Mouse (Mus musculus) myocyte (in vitro differentiated cells): ENCODE data around the gene Maml1. TPM values are rescaled to one million over a fixed set of nuclear protein-coding genes. Genes with fewer than 3 reads are reported as not detected.

Source experiments
- H3K27me3 ChIP-seq: one replicate; pipeline ENCODE4 v1.6.1; 2011; ENCODE audit not compliant: control insufficient read depth, insufficient read depth, insufficient read length
- H3K36me3 ChIP-seq: one replicate; pipeline ENCODE4 v1.6.1; 2011; ENCODE audit not compliant: control insufficient read depth, insufficient read depth
- H3K4me2 ChIP-seq: one replicate; pipeline ENCODE4 v1.6.1; 2011; ENCODE audit warnings: low read depth, control low read depth
- H3K4me3 ChIP-seq: one replicate; pipeline ENCODE4 v1.5.1; 2011; ENCODE audit warnings: mild to moderate bottlenecking, control low read depth, moderate library complexity
- H3K79me2 ChIP-seq: one replicate; pipeline ENCODE4 v1.6.1; 2011; ENCODE audit not compliant: control insufficient read depth, insufficient read depth
- H3ac ChIP-seq: one replicate; pipeline ENCODE4 v1.6.1; 2011; ENCODE audit not compliant: control insufficient read depth, insufficient read length
- CEBPB ChIP-seq: IDR thresholded peaks from 2 replicates; pipeline ENCODE4 v1.6.1; 2011; ENCODE audit warnings: mild to moderate bottlenecking, moderate library complexity; ENCODE audit not compliant: poor library complexity, insufficient read depth, severe bottlenecking
- E2F4 ChIP-seq: IDR thresholded peaks from one replicate; pipeline ENCODE4 v1.6.1; 2011; ENCODE audit warnings: mild to moderate bottlenecking, control low read depth, moderate library complexity; ENCODE audit not compliant: insufficient read depth
- MAX ChIP-seq: IDR thresholded peaks from one replicate; pipeline ENCODE4 v1.6.1; 2011; ENCODE audit warnings: low read depth, mild to moderate bottlenecking, control low read depth
- MYOD1 ChIP-seq, 3 experiments: IDR thresholded peaks; one replicate each; pipeline ENCODE4 v1.6.1; 2011; ENCODE audit warnings: control low read depth in 2 of 3, low read depth in 2 of 3, mild to moderate bottlenecking in 2 of 3, moderate library complexity in 1 of 3; ENCODE audit not compliant: insufficient read length in 2 of 3, control insufficient read depth in 1 of 3
- MYOG ChIP-seq, 3 experiments: IDR thresholded peaks; one replicate each; pipeline ENCODE4 v1.6.1; 2011; ENCODE audit warnings: control low read depth in 2 of 3, low read depth in 2 of 3, mild to moderate bottlenecking in 2 of 3; ENCODE audit not compliant: insufficient read length in 2 of 3, control insufficient read depth in 1 of 3, insufficient read depth in 1 of 3
- POLR2A ChIP-seq: IDR thresholded peaks from one replicate; pipeline ENCODE4 v1.6.1; 2011; ENCODE audit warnings: low read depth, mild to moderate bottlenecking, control low read depth, moderate library complexity; ENCODE audit not compliant: insufficient read length
- POLR2AphosphoS2 ChIP-seq: IDR thresholded peaks from one replicate; pipeline ENCODE4 v1.6.1; 2011; ENCODE audit warnings: low read depth, control low read depth; ENCODE audit not compliant: insufficient read length
- REST ChIP-seq: IDR thresholded peaks from one replicate; pipeline ENCODE4 v1.6.1; 2011; ENCODE audit warnings: mild to moderate bottlenecking, control low read depth, moderate library complexity; ENCODE audit not compliant: insufficient read depth, insufficient read length
- SRF ChIP-seq: IDR thresholded peaks from one replicate; pipeline ENCODE4 v1.6.1; 2011; ENCODE audit warnings: low read depth; ENCODE audit not compliant: control insufficient read depth, insufficient read length
- TCF12 ChIP-seq: IDR thresholded peaks from one replicate; pipeline ENCODE4 v1.6.1; 2011; ENCODE audit warnings: mild to moderate bottlenecking, control low read depth; ENCODE audit not compliant: poor library complexity, insufficient read depth, severe bottlenecking
- TCF3 ChIP-seq: IDR thresholded peaks from one replicate; pipeline ENCODE4 v1.6.1; 2011; ENCODE audit warnings: low read depth, control low read depth; ENCODE audit not compliant: insufficient read length
- USF1 ChIP-seq: IDR thresholded peaks from one replicate; pipeline ENCODE4 v1.6.1; 2011; ENCODE audit warnings: low read depth, mild to moderate bottlenecking, control low read depth, moderate library complexity
- polyA plus RNA-seq: library from polyadenylated mRNA; unstranded; fragments of >200 nt; fragmentation: generic; extraction: Trizol; gene quantifications from one replicate; pipeline ENCODE4 v1.2.1, GENCODE M21; 2012; ENCODE audit warnings: missing spikeins

The Maml1 gene
- polyA plus RNA-seq, 1 experiment: 13.7 TPM

DNA sequence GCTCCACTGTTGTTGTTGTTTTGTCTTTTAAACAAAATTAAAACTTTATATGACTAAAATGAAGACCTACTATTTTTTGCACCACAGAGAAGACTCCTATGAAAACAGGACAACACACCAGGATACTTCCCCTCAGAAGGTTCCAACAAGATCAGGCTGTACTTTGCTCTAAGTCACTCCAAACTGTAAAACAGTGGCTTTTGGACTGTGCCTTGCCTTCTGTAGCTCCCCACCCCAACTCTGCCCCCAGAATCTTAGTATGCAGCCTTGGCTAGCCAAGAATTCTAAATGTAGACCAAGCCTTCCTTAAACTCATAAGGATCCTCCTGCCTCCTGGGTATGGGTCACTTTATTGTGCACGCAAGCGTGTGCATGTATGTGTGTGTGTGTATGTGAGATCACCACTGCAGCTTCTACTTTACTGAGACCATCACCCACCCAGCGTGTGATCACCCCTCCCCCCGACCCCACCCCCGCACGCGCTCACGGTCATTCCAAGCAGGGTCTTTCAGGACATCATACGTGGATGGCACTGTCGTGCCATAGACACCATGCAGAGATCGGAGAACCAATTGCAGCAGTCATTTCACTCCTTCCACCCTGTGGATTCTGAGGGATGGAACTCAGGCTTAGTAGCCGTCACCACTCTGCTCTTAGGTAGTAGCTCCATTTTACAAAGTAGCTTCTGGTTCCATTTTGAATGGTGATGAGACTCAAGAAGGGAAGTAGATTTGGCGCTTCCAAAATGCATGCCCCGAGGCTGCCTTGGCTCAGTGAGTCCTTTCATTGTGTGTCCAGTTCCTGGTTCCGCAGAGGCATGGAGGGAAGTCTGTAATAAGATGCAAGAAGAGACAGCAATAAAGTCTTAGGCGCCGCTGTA lies 68.1 kb downstream of the Maml1 start:
- Histone ChIP-seq H3K79me2 (peaks cover 23% of the 10 kb centered on the region), H3ac (peak overlapping the region; percentile 55), H3K4me2 (peak overlapping the region; percentile 86), H3K27me3 (no peaks in the 10 kb centered on the region), H3K4me3 (peak overlapping the region; percentile 72), H3K36me3 (no peaks in the 10 kb centered on the region)
- peak; percentile 4 for TF ChIP-seq POLR2AphosphoS2
- no peak for TF ChIP-seq REST
- 0 out of 2 replicates have a peak, but pooled peaks have one; percentile 24 for TF ChIP-seq CEBPB

DNA sequence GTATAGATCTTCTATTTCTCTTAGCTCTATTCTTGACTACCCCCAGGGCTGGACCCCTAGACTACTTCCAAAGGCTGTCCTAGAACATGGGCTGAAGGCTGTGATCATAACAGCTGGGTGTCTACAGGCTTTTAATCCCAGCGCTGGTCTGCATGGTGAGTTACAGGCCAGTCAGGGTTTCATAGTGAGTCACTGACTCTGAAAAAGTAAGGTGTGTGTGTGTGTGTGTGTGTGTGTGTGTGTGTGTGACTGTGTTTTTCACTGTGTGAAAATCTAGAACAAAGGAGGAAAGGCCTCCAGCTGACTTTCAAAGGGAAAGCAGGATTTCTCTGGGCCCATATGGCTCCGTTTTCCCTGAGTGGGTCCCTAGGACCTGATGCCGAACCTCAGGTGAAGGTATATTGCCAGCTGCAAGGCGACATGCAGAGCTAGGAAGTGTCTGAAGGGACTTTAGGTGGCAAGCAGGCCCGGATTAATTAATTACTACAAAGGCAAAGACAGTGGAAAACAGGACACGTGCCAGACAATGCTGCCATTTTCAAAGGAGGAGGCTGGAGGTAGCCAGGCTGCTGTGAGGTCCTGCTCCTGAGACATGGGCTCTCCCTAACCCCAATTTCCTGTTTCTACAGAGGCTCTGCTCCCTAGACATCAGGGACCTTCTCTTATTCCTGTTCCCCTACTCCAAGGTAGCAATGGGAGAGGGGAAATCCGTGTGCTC lies 69.4 kb downstream of the Maml1 start:
- H3K36me3 ChIP-seq: no peaks in the 10 kb centered on the region
- no peaks in the 10 kb centered on the region for H3K27me3 ChIP-seq
- peaks cover 20% of the 10 kb centered on the region for H3K79me2 ChIP-seq
- no peak overlapping the region for H3K4me3 ChIP-seq
- no peak overlapping the region for H3ac ChIP-seq
- TF ChIP-seq CEBPB: no peak
- no peak for TF ChIP-seq MAX
- no peak for TF ChIP-seq MYOD1 (IDR thresholded peaks at IDR 0.05; ENCODE audit: control insufficient read depth in 1 of 3, insufficient read length in 2 of 3, low read depth in 2 of 3)
- no peak for TF ChIP-seq MYOG (IDR thresholded peaks at IDR 0.05; ENCODE audit: control insufficient read depth in 1 of 3, insufficient read depth in 1 of 3, insufficient read length in 2 of 3, low read depth in 2 of 3)
- no peak for TF ChIP-seq E2F4
- peak overlapping the region; percentile 86 for H3K4me2 ChIP-seq

DNA sequence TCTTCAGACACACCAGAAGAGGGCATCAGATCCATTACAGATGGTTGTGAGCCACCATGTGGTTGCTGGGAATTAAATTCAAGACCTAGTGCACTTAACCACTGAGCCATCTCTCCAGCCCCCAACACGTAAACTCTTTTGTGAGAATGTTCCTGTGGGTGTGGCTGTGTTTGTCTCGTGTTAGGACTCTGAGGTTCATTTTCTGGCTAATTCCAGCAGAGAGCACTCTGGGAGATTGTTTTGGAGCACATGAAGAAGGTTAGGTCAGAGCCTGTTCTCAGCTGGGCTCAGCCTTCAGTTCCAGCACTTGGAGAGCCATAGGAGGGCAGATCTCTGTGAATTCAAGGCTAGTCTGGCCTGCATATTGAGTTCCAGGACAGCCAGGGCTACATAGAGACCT lies 72.3 kb downstream of the Maml1 start:
- Histone ChIP-seq H3K4me2 (no peak overlapping the region), H3K79me2 (no peaks in the 10 kb centered on the region), H3K36me3 (no peaks in the 10 kb centered on the region), H3ac (no peak overlapping the region), H3K4me3 (no peak overlapping the region), H3K27me3 (no peaks in the 10 kb centered on the region)
- TF ChIP-seq E2F4 (no peak), POLR2AphosphoS2 (no peak), CEBPB (no peak), SRF (no peak), MAX (no peak), TCF12 (no peak)

DNA sequence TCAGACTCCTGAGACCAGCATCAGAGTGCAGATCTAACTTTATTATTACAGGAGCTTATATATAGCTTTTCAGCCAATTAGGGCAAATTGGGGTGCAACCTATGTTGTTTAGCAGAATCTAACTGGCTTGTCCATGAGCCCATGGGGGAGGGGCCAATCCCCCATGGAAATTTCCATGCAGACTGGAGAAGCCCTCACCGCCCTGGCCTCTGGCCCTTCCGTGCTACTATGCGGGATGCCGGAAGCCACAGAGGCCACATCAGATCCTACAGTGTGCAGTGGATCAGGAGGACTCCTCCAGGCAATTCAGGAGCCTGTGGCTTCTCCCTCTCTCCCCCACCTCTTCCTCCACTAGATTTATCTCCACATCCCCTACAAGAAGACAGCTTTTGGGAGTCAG lies 74.3 kb downstream of the Maml1 start:
- H3K4me2 ChIP-seq: peak overlapping the region; percentile 68
- H3K27me3 ChIP-seq: no peaks in the 10 kb centered on the region
- no peaks in the 10 kb centered on the region for H3K36me3 ChIP-seq
- no peak overlapping the region for H3K4me3 ChIP-seq
- no peaks in the 10 kb centered on the region for H3K79me2 ChIP-seq
- no peak overlapping the region for H3ac ChIP-seq
- TF ChIP-seq TCF3 (no peak), TCF12 (no peak), MYOD1 (IDR thresholded peaks at IDR 0.05; ENCODE audit: control insufficient read depth in 1 of 3, insufficient read length in 2 of 3, low read depth in 2 of 3) (no peak), SRF (no peak), MAX (no peak), E2F4 (no peak), POLR2AphosphoS2 (no peak), CEBPB (no peak), REST (no peak), POLR2A (no peak), USF1 (no peak), MYOG (IDR thresholded peaks at IDR 0.05; ENCODE audit: control insufficient read depth in 1 of 3, insufficient read depth in 1 of 3, insufficient read length in 2 of 3, low read depth in 2 of 3) (no peak)

- H3K36me3 ChIP-seq: no peaks in the 10 kb centered on the region
- H3K27me3 ChIP-seq: no peaks in the 10 kb centered on the region
- no peaks in the 10 kb centered on the region for H3K79me2 ChIP-seq
- no peak overlapping the region for H3K4me3 ChIP-seq
- TF ChIP-seq POLR2AphosphoS2 (peak; percentile 37), E2F4 (no peak), POLR2A (no peak), MAX (no peak)
- no peak overlapping the region for H3K4me2 ChIP-seq
- no peak overlapping the region for H3ac ChIP-seq
These were observed 75.3 kb downstream of the Maml1 start for GRCm38 (mm10) chr11:50216724-50217366.
